Comparison of ENCODE assay signal across 8 mouse cellular contexts in genomic region chr10:67729271-67729670, GRCm38 (mm10).
DNase-seq lines count a peak whose midpoint lies in the region; ATAC-seq and TF ChIP-seq lines count a peak whose summit lies in the region.

No protein-coding gene starts in this region.

- peak; percentile 89 for ATAC-seq in granulocyte monocyte progenitor cell, adult 5-6 weeks (replicated peaks; ENCODE audit: poor library complexity, severe bottlenecking)

- H3K27me3 ChIP-seq in heart, adult 2 months (ENCODE audit: control insufficient read depth, insufficient read depth, low read length): no peaks in the 10 kb centered on the region

- peak; percentile 70; the same call in 1 of the 2 replicates for TF ChIP-seq EP300 in heart, adult 2 months (IDR thresholded peaks at IDR 0.05; ENCODE audit: insufficient read depth, low read depth, low read length)

- intact Hi-C loops in heart, adult 2 months (cut with DNase I): loop anchor here (1.0 kb wide), 2 partner anchors 193 to 414 kb away; no protein-coding TSS in a partner anchor
- intact Hi-C loops in heart, postnatal 25 days (cut with DNase I): loop anchor here (2.0 kb wide), 2 partner anchors 192 to 414 kb away; no protein-coding TSS in a partner anchor

- no peaks in the 10 kb centered on the region for H3K36me3 ChIP-seq in heart, adult 2 months (ENCODE audit: control insufficient read depth, insufficient read depth, low read length)

- WGBS in heart, adult 2 months: 39% methylated on average over 6 of the region's 6 CpGs

- H3K4me3 ChIP-seq in heart, adult 2 months: no peak overlapping the region
- no peak overlapping the region for H3K4me3 ChIP-seq in cortical plate, adult 2 months (ENCODE audit: insufficient read depth, low read length)

- TF ChIP-seq CTCF in heart, adult 2 months (IDR thresholded peaks at IDR 0.05): peak; percentile 84
- peak; percentile 86 for TF ChIP-seq CTCF in cortical plate, adult 2 months (IDR thresholded peaks at IDR 0.05; ENCODE audit: extremely low read depth, insufficient read depth, low read length)

- DNase-seq in heart, adult 2 months: peak; percentile 57 to 71
- no peak for DNase-seq in heart, postnatal 25 days (ENCODE audit: low spot score)
- DNase-seq in ZHBTc4 (ENCODE audit: low read depth, low spot score): peak; percentile 57
- peak; percentile 51 to 79 for DNase-seq in kidney, postnatal 36 days
- peak; percentile 33 to 71 for DNase-seq in lung, postnatal 4 days
- peak; percentile 64 for DNase-seq in right cerebral cortex, postnatal 14 days

- H3K27ac ChIP-seq in heart, adult 2 months: no peak overlapping the region
- no peak overlapping the region for H3K27ac ChIP-seq in cortical plate, adult 2 months (ENCODE audit: insufficient read depth, low read length)

- H3K9ac ChIP-seq in heart, adult 2 months (ENCODE audit: low read depth, low read length): no peak overlapping the region

- no peaks in the 10 kb centered on the region for H3K4me1 ChIP-seq in heart, adult 2 months (ENCODE audit: control insufficient read depth, insufficient read depth, low read length)
- H3K4me1 ChIP-seq in cortical plate, adult 2 months (ENCODE audit: control insufficient read depth, insufficient read depth, low read length): no peaks in the 10 kb centered on the region

- TF ChIP-seq POLR2A in heart, adult 2 months (IDR thresholded peaks at IDR 0.05; ENCODE audit: insufficient read depth, low read depth, low read length): no peak
- no peak for TF ChIP-seq POLR2A in cortical plate, adult 2 months (IDR thresholded peaks at IDR 0.05; ENCODE audit: extremely low read depth, insufficient read depth, low read length)

- no peaks in the 10 kb centered on the region for H3K79me2 ChIP-seq in heart, adult 2 months (replicated peaks; ENCODE audit: control insufficient read depth, insufficient read depth, low read length)
